Mouse (Mus musculus) kidney, postnatal 36 days (tissue): ENCODE results near the gene Lats1.
A peak's percentile ranks its signal among the peaks of the same experiment; 100 is the strongest.
"Not testable (repeated sequence)": the region's sequence is repeated elsewhere in the genome, so short reads cannot be mapped to it uniquely, and the experiment has no call there.

ENCODE experiments used
- DNase-seq, 2 experiments: peaks; one replicate each; pipeline ENCODE4 v3.0.0; 2021 to 2022; ENCODE audit warnings: mixed read lengths in 2 of 2

The Lats1 gene

GRCm38 (mm10) chr10:7727011-7727410 lies 46.0 kb downstream of the Lats1 start:
- DNase-seq, result no peak

- DNase-seq, result no peak
Observed at GRCm38 (mm10) chr10:7731582-7731981, 50.6 kb downstream of the Lats1 start.

- DNase-seq, result peak in 1 of 2 experiments; percentile 5
Observed at GRCm38 (mm10) chr10:7737122-7737521, 56.1 kb downstream of the Lats1 start.

GRCm38 (mm10) chr10:7737914-7738313 lies 56.9 kb downstream of the Lats1 start:
- no peak for DNase-seq

GRCm38 (mm10) chr10:7745528-7745927 lies 64.5 kb downstream of the Lats1 start:
- not testable (repeated sequence) for DNase-seq

GRCm38 (mm10) chr10:7748752-7749151 lies 67.7 kb downstream of the Lats1 start:
- no peak for DNase-seq

GRCm38 (mm10) chr10:7757544-7757943 lies 76.5 kb downstream of the Lats1 start:
- DNase-seq, result no peak
